In genomic region chr5:115977266-115977665, GRCm38 (mm10) we compare ENCODE assay signal across 11 mouse cellular contexts. TPM values are rescaled to one million over a fixed set of nuclear protein-coding genes. Genes with fewer than 3 reads are reported as not detected.
DNase-seq lines count a peak whose midpoint lies in the region; ATAC-seq and TF ChIP-seq lines count a peak whose summit lies in the region.
"Had no signal": no experiment of that assay in that cellular context is flagged by ENCODE, and none has a peak within 500 bp of the region (broad histone marks: within the 10 kb centered on the region; RNA-seq: fewer than 3 reads in every experiment).

No protein-coding gene starts in this region.

- H3K9ac ChIP-seq in heart, embryonic 14.5 days (ENCODE audit: low read length): no peak overlapping the region
- no peak overlapping the region for H3K9ac ChIP-seq in lung, embryonic 15.5 days
- H3K9ac ChIP-seq in forebrain, postnatal 0 days: no peak overlapping the region
- H3K9ac ChIP-seq: limb, embryonic 15.5 days had no signal

- no peak overlapping the region for H3K4me3 ChIP-seq in heart, embryonic 14.5 days (ENCODE audit: control insufficient read depth in 1 of 2, insufficient read depth in 1 of 2, low read depth in 1 of 2, low read length in 2 of 2)
- H3K4me3 ChIP-seq in lung, embryonic 15.5 days: no peak overlapping the region
- H3K4me3 ChIP-seq in forebrain, postnatal 0 days (ENCODE audit: low read depth, low read length): no peak overlapping the region
- H3K4me3 ChIP-seq: hindbrain, embryonic 10.5 days; limb, embryonic 15.5 days had no signal

- no peak overlapping the region for H3K4me2 ChIP-seq in heart, embryonic 14.5 days (ENCODE audit: low read length)
- H3K4me2 ChIP-seq in lung, embryonic 15.5 days: peak overlapping the region; percentile 16; the same call in 1 of the 2 replicates
- H3K4me2 ChIP-seq in forebrain, postnatal 0 days (ENCODE audit: low read depth): no peak overlapping the region
- H3K4me2 ChIP-seq: limb, embryonic 15.5 days had no signal

- H3K27me3 ChIP-seq in heart, embryonic 14.5 days (ENCODE audit: control insufficient read depth, insufficient read depth, low read length): no peaks in the 10 kb centered on the region
- no peaks in the 10 kb centered on the region for H3K27me3 ChIP-seq in lung, embryonic 15.5 days
- no peaks in the 10 kb centered on the region for H3K27me3 ChIP-seq in forebrain, postnatal 0 days (ENCODE audit: insufficient read depth, low read length)
- H3K27me3 ChIP-seq: limb, embryonic 15.5 days had no signal

- 64% methylated on average over 10 of the region's 10 CpGs for WGBS in heart, embryonic 14.5 days
- WGBS in lung, embryonic 15.5 days: 31% methylated on average over 10 of the region's 10 CpGs
- WGBS in forebrain, postnatal 0 days: 80% methylated on average over 10 of the region's 10 CpGs

- DNase-seq in heart, postnatal 14 days: no peak
- peak; percentile 7 for DNase-seq in NIH3T3 (ENCODE audit: low read depth)
- peak; percentile 7 for DNase-seq in kidney, adult 8-10 months
- DNase-seq in frontal cortex, postnatal 14 days (ENCODE audit: low spot score in 2 of 2): no peak
- DNase-seq in forebrain, postnatal 0 days: no peak
- DNase-seq: cerebellum, adult 11 months had no signal

- peaks cover 62% of the 10 kb centered on the region for H3K36me3 ChIP-seq in heart, embryonic 14.5 days (ENCODE audit: control insufficient read depth, insufficient read depth, low read length)
- peaks cover 23% of the 10 kb centered on the region for H3K36me3 ChIP-seq in lung, embryonic 15.5 days
- peaks cover 9% of the 10 kb centered on the region for H3K36me3 ChIP-seq in forebrain, postnatal 0 days (ENCODE audit: insufficient read depth)

- TF ChIP-seq CTCF in forebrain, postnatal 0 days (IDR thresholded peaks at IDR 0.05; ENCODE audit: low read depth): no peak

- H3K9me3 ChIP-seq in heart, embryonic 14.5 days (ENCODE audit: control insufficient read depth, low read length): no peaks in the 10 kb centered on the region
- no peaks in the 10 kb centered on the region for H3K9me3 ChIP-seq in lung, embryonic 15.5 days
- no peaks in the 10 kb centered on the region for H3K9me3 ChIP-seq in forebrain, postnatal 0 days (ENCODE audit: low read length)
- H3K9me3 ChIP-seq: hindbrain, embryonic 10.5 days; limb, embryonic 15.5 days had no signal

- H3K4me1 ChIP-seq in heart, embryonic 14.5 days (ENCODE audit: control insufficient read depth in 2 of 2, insufficient read depth in 2 of 2, low read length in 2 of 2): peaks cover 2 to 9% of the 10 kb centered on the region in 2 experiments; a peak in 1 of 4 replicates
- peaks cover 6% of the 10 kb centered on the region for H3K4me1 ChIP-seq in lung, embryonic 15.5 days
- H3K4me1 ChIP-seq in forebrain, postnatal 0 days (ENCODE audit: insufficient read depth): no peaks in the 10 kb centered on the region

- no peak for ATAC-seq in heart, embryonic 14.5 days (ENCODE audit: insufficient number of reproducible peaks, insufficient read depth, low FRiP score, low read depth)
- peak; percentile 41; the same call in 1 of the 2 replicates for ATAC-seq in lung, embryonic 15.5 days (ENCODE audit: borderline replicate concordance, extremely low read depth, low FRiP score, low TSS enrichment)
- ATAC-seq in erythroid progenitor cell, adult 5-6 weeks (replicated peaks; ENCODE audit: low FRiP score, poor library complexity, severe bottlenecking): no peak
- no peak for ATAC-seq in forebrain, postnatal 0 days

- intact Hi-C loops in heart, postnatal 14 days (cut with DNase I): loop anchor here (5.0 kb wide), 1 partner anchor 45 kb away; the partner anchor contains the start of gene Prkab1

- H3K27ac ChIP-seq in heart, embryonic 14.5 days (replicated peaks in 1 of 2; ENCODE audit: control insufficient read depth in 1 of 2, insufficient read depth in 1 of 2, low read depth in 2 of 2, low read length in 2 of 2): 0 out of 4 replicates have a peak overlapping the region, but pooled peaks have one; percentile 19 to 42
- H3K27ac ChIP-seq in lung, embryonic 15.5 days: peak overlapping the region; percentile 72
- H3K27ac ChIP-seq in forebrain, postnatal 0 days (ENCODE audit: low read depth, low read length): no peak overlapping the region
- H3K27ac ChIP-seq: limb, embryonic 15.5 days had no signal

RNA-seq across cellular contexts. Expression of gene Prkab1, which starts 47.0 kb away (rescaled TPM):
- 38.0 and 40.5 TPM in 2 replicates for polyA plus RNA-seq in heart, embryonic 14.5 days (2014; fragmentation: Nextera tagmentation; extraction: Ambion mirVana)
- total RNA-seq in heart, postnatal 14 days (2021): 10 to 100 TPM; 49.4 to 59.4 TPM
- 66.8 and 74.3 TPM in 2 replicates for polyA plus RNA-seq in lung, embryonic 15.5 days (2015; fragmentation: Nextera tagmentation; extraction: Ambion mirVana)
- total RNA-seq in erythroid progenitor cell, adult 5-6 weeks (2015; ENCODE audit: low replicate concordance): 152 and 176 TPM in 2 replicates
- 73.6 and 102 TPM in 2 replicates for total RNA-seq in erythroid progenitor cell, adult 5-6 weeks (2017; ENCODE audit: low replicate concordance)
- total RNA-seq in forebrain, postnatal 0 days (2014; rRNA removed): 37.7 and 55.6 TPM in 2 replicates
- 42.2 and 47.2 TPM in 2 replicates for polyA plus RNA-seq in forebrain, postnatal 0 days (2015; fragmentation: Nextera tagmentation; extraction: Ambion mirVana)

Comparison
In these comparisons a context has a peak if more than half of its experiments do, and no peak if none do; other contexts are left out.
1. DNase-seq: peak in NIH3T3 (single experiment) and kidney, adult 8-10 months (2 of 2); none in heart, postnatal 14 days (0 of 2), frontal cortex, postnatal 14 days (0 of 2) and forebrain, postnatal 0 days (single experiment).